19 mouse cellular contexts compared by ENCODE assay signal in genomic region chr12:104848667-104849066, GRCm38 (mm10). TPM values are rescaled to one million over a fixed set of nuclear protein-coding genes. Genes with fewer than 3 reads are reported as not detected.
"Had no signal": no experiment of that assay in that cellular context is flagged by ENCODE, and none has a peak within 500 bp of the region (broad histone marks: within the 10 kb centered on the region; RNA-seq: fewer than 3 reads in every experiment).

No protein-coding gene starts in this region.

- H3K9ac ChIP-seq: lung, embryonic 14.5 days; midbrain, embryonic 12.5 days; neural tube, embryonic 13.5 days; neural tube, embryonic 15.5 days had no signal

- H3K9me3 ChIP-seq: midbrain, embryonic 10.5 days; midbrain, embryonic 12.5 days; neural tube, embryonic 13.5 days; neural tube, embryonic 15.5 days had no signal

- H3K36me3 ChIP-seq: midbrain, embryonic 10.5 days; midbrain, embryonic 12.5 days; neural tube, embryonic 13.5 days; neural tube, embryonic 15.5 days had no signal

- H3K4me2 ChIP-seq: lung, embryonic 14.5 days; midbrain, embryonic 12.5 days; neural tube, embryonic 13.5 days; neural tube, embryonic 15.5 days had no signal

- H3K4me3 ChIP-seq: midbrain, embryonic 10.5 days; midbrain, embryonic 12.5 days; myocyte; neural tube, embryonic 13.5 days; neural tube, embryonic 15.5 days had no signal

- ATAC-seq: midbrain, embryonic 16.5 days had no signal

- H3K27ac ChIP-seq: midbrain, embryonic 10.5 days; midbrain, embryonic 12.5 days; neural tube, embryonic 13.5 days; neural tube, embryonic 15.5 days had no signal

- H3K27me3 ChIP-seq: neural tube, embryonic 13.5 days had no signal

- DNase-seq: lung, embryonic 14.5 days; lung, postnatal 10 days; lung, postnatal 4 days; midbrain, embryonic 14.5 days; retina, postnatal 1 day; right cerebral cortex, adult 18-20 months; right cerebral cortex, postnatal 25 days; right cerebral cortex, postnatal 4 days; spleen, adult 18-20 months; thymus, adult 18-20 months; thymus, postnatal 14 days; thymus, postnatal 36 days had no signal

RNA-seq across cellular contexts. Expression of gene Clmn, which starts 16.2 kb away (rescaled TPM):
- total RNA-seq: megakaryocyte-erythroid progenitor cell, adult 5-6 weeks had no signal
